Mouse (Mus musculus): Measurements from ENCODE around the gene Pygm. TPM values are rescaled to one million over a fixed set of nuclear protein-coding genes. Genes with fewer than 3 reads are reported as not detected.

Gene Pygm
- polyA plus RNA-seq (2015; fragmentation: Nextera tagmentation; extraction: Ambion mirVana) = 20.6 and 23.6 TPM in 2 replicates

DNA sequence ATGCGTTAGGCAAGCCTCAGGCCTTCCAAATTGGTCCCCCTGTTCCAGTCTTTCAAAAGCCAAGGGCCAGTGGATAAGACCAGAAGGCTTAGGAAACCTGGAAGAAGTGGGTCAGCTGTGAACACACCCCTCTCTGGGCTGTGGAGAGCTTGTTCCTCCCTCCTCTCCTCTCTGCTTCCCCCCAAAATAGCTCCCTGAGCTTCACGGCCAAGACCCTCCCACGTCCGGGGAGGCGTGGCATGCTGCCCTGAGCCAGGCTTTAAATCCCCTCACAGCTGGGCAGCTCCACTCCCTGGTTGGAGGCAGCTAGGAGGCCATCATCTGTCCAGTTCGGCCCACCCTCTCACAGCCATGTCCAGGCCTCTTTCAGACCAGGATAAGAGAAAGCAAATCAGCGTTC, at the start of gene Pygm:
Gene Pygm, plus strand, starts transcription at position 272 of the 400 bp plus-strand sequence.

GRCm38 (mm10) chr19:6334673-6335457, 49.3 kb upstream of the Pygm start, which contains the start of gene Men1:
Gene Men1, plus strand, starts transcription at chr19:6334979.

GRCm38 (mm10) chr19:6340524-6341452, 43.4 kb upstream of the Pygm start, which contains the start of gene Map4k2:
Gene Map4k2, plus strand, starts transcription at chr19:6341135.

GRCm38 (mm10) chr19:6363411-6364240, 20.6 kb upstream of the Pygm start, which contains the start of gene Sf1:
Gene Sf1, plus strand, starts transcription at chr19:6363690.

GRCm38 (mm10) chr19:6399285-6400095, 15.3 kb downstream of the Pygm start, which contains the start of gene Rasgrp2:
Gene Rasgrp2, plus strand, starts transcription at chr19:6399340.

DNA sequence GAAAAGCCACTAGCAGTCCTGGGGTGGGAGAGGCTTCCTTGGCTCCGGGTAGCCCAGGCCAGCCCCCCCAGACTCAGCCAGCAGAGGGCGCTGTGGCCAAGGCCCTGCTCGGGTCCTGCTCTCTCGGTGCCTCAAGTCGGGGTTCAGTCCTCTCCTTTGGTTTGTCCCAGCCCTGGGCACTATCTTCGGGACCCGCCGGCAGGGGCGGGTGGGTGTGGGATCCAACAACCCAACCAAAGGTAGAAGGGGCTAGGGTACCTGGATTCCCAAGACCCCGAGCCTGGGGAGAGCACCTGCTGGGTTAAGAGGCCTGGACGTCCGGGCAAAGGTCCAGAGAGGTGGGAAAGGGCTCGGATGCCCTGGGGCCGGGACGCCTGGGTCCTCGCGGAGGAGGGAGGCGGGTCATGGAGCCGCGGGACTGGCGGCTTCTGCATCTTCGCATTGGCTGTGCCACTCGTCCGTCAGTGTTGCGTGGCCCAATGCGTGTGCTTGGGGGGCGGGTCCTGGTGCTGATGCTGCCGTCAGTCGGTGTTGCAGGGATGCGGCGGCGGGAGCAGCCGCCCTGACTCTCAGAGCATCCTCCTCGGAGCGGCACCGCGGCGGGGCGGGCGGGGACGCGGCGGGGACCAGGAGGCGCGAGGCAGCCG, 34.2 kb downstream of the Pygm start, which contains the start of gene Nrxn2:
Gene Nrxn2, plus strand, starts transcription at position 499 of the 647 bp plus-strand sequence.

Small RNA genes within 50 kb of the gene (microRNA-seq; reads per million reads assigned to microRNA genes)
- not detected for gene Mir6989

Other genes with a start within 250 kb of the Pygm start
- gene Batf2, start 243.4 kb upstream of the Pygm start, polyA plus RNA-seq (2015; fragmentation: Nextera tagmentation; extraction: Ambion mirVana) = 0.28 and 0.30 TPM in 2 replicates
- 54.9 and 59.2 TPM in 2 replicates for gene Arl2, start 242.9 kb upstream of the Pygm start, polyA plus RNA-seq (2015; fragmentation: Nextera tagmentation; extraction: Ambion mirVana)
- not detected in 2 replicates for gene Majin, start 200.0 kb upstream of the Pygm start, polyA plus RNA-seq (2015; fragmentation: Nextera tagmentation; extraction: Ambion mirVana)
- 0.37 and 0.65 TPM in 2 replicates for gene Gpha2, start 158.0 kb upstream of the Pygm start, polyA plus RNA-seq (2015; fragmentation: Nextera tagmentation; extraction: Ambion mirVana)
- 19.3 and 25.7 TPM in 2 replicates for gene Ppp2r5b, start 148.5 kb upstream of the Pygm start, polyA plus RNA-seq (2015; fragmentation: Nextera tagmentation; extraction: Ambion mirVana)
- gene Atg2a, start 142.7 kb upstream of the Pygm start, polyA plus RNA-seq (2015; fragmentation: Nextera tagmentation; extraction: Ambion mirVana) = 4.8 and 5.1 TPM in 2 replicates
- 117 and 130 TPM in 2 replicates for gene Ehd1, start 107.7 kb upstream of the Pygm start, polyA plus RNA-seq (2015; fragmentation: Nextera tagmentation; extraction: Ambion mirVana)
- 1.1 and 1.4 TPM in 2 replicates for gene Cdc42bpg, start 77.9 kb upstream of the Pygm start, polyA plus RNA-seq (2015; fragmentation: Nextera tagmentation; extraction: Ambion mirVana)
- gene Men1, start 49.4 kb upstream of the Pygm start, polyA plus RNA-seq (2015; fragmentation: Nextera tagmentation; extraction: Ambion mirVana) = 30.0 and 30.7 TPM in 2 replicates
- 6.8 and 7.1 TPM in 2 replicates for gene Map4k2, start 43.3 kb upstream of the Pygm start, polyA plus RNA-seq (2015; fragmentation: Nextera tagmentation; extraction: Ambion mirVana)
- 47.8 and 62.7 TPM in 2 replicates for gene Sf1, start 20.7 kb upstream of the Pygm start, polyA plus RNA-seq (2015; fragmentation: Nextera tagmentation; extraction: Ambion mirVana)
- gene Rasgrp2, start 14.9 kb downstream of the Pygm start, polyA plus RNA-seq (2015; fragmentation: Nextera tagmentation; extraction: Ambion mirVana) = 128 and 137 TPM in 2 replicates
- 0.61 and 1.1 TPM in 2 replicates for gene Nrxn2, start 34.3 kb downstream of the Pygm start, polyA plus RNA-seq (2015; fragmentation: Nextera tagmentation; extraction: Ambion mirVana)
- gene Slc22a12, start 158.6 kb downstream of the Pygm start, polyA plus RNA-seq (2015; fragmentation: Nextera tagmentation; extraction: Ambion mirVana) = not detected in 2 replicates